Mouse (Mus musculus): ENCODE measurements around the gene H2-DMb2.

The H2-DMb2 gene

DNA sequence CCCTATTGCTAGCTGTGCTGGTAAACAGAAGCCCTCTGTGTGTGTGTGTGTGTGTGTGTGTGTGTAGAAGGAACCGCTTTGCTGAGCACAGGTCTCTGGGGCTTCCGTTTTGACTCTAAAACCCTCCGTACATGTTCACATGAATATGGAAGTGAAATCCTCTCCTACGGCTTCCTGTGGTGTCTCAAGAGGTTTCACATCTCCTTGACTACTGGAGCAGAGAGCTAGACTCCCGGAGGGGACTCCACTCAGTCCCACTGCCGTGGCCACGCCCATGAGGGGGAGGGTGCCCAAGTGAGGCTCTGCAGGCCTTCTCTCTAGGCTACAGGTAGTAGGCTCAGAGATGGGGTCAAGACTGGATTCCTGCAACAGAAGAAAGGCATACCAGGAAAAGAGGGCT is at the start of gene H2-DMb2:
H2-DMb2 (plus strand) TSS at position 275 of the 400 bp plus-strand sequence.
- peak; percentile 44 for DNase-seq (ENCODE audit: low spot score)

DNA sequence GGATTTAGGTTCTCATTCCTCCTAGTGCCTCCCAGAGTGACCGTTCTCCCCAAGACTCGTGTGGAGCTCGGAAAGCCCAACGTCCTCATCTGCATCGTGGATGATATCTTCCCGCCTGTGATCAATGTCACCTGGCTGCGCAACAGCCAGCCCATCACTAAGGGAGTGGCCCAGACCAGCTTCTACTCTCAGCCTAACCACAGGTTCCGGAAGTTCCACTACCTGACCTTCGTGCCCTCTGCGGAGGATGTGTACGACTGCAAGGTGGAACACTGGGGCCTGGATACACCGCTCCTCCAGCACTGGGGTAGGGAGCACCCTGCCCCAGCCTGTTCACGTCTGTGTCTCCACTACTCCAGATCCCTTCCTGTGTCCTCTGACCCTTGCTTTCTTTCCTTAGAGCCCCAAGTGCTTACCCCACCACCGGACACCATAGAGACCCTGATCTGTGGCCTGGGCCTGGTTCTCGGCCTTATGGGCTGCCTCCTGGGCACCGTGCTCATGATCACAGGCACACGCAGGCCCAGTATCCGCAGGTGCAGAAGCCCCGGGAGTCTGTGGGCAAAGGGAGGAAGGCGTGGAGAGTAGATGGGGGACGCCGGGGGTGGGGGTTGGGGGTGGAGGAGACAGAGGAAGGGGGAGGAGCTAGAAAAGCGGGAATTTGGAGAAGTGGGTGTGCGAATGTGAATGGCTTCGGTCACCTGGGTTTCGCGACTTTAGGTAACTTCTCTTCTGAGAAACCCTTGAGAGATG is 48.6 kb upstream of the H2-DMb2 start:
- DNase-seq (ENCODE audit: low spot score) = no peak

DNA sequence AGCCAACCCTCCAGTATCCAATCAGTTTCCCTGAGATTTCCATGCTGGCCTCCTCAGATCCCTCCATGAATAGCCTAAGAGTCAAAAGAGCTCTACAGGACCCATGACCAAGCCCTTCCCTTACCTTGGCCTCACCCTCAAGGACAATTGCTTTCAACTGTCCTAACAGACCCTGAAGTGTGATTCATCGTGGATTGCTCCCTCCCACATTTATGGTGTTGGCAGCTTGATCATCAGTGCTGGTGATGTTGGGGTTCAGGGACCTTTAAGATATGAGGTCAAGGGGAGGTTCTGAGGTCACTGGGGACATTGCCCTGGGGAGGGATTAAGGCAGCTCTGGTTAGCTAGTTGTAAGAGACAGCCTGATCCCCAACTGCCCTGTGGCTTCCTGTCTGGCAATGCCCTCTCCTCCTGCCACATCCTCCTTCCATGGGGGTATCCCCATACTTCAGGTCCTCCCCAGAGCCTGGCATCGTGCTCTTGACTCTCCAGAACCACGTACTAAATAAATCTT is 46.6 kb upstream of the H2-DMb2 start:
- no peak for DNase-seq (ENCODE audit: low spot score)

DNA sequence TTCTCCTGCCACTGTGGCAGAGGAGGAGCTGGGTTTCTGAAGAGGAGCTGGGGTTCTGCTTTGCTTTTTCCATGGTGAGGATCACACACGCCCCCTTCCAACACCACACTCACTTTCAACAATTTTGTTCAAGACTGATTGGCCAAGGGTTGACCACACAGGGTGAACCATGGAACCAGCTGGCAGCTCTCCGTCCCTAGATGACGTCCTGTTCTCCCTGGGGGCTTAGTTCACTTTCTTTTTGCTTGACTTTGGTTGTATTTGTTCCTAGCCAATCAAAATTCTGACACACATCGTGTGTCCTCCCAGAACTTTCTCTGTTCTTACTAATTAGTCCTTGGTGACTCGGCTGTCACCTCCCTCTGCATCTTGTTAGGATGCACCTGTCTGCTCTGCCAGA is 45.8 kb upstream of the H2-DMb2 start:
- DNase-seq (ENCODE audit: low spot score) = no peak

DNA sequence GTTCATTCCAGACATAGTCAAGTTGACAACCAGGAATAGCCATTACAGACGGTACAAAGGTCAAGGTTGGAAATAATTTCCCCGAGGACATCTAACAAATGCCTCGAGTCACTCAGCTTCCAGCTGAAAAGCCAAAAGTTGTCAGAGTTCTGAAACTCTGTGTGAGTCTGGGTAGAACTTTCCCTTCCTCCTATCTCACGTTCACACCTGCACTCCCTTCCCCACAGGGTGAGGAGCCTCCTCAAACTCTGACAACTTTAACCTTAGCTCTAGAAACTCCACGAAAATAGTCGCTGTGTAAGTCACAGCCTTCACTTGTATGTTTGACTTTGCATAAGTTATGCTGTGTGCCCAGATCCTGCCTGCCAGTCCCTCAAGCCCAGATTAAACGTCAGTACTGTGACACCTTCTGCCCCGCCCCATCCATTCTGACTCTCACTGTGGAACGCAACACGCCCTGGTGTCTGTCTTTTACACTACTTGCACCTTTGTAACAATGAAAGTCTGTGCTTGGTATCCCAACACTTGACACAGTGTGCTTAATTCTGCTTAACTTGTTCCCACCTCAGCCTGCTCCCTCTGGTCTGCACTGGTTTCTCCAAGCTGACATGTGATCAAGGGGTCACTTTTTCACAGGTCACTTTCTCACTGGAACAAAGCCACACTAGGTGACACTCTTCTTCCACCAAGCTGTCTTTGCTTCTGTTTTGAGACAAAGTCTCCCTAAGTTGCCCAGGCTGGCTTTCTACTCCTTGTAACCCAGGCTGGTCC is 44.2 kb upstream of the H2-DMb2 start:
- no peak for DNase-seq (ENCODE audit: low spot score)

DNA sequence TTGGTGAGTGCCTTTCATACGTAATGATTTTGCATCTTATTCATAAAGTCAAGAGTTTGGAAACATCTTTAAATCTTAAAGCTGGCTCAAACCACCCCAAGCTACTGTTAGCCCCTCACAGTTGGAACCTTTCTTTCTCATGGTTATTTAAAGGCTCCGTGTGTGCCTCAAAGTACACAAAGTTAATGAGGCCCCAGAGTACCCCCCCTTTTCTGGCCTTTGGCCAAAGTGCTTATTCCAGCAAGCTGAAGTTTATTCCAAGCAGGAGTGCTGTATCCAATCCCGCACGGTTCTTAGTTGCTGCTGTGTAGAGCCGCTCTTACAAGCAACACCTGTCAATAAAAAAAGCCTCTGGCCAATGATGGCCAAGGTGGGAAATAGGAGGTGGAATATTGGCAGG is 43.6 kb upstream of the H2-DMb2 start:
- DNase-seq (ENCODE audit: low spot score) = no peak

DNA sequence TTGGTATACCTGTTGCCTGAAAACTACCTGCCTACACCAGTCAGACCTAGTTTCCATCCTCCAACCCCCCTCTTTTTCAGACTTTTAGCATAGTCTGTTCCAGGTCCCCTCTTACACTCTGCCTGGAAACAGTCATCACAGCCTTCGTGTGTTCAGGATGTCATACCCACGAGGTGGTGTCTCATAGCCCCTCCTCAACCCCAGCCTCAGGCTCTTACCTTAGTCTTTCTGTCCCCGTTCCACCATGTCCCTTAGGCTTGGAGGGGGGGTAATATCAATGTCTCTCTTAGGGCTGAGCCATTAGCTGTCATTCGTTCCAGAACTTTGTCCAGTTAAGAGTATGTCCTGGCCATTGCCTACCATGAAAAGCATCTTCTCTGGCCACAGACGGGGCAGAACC is 41.9 kb upstream of the H2-DMb2 start:
- DNase-seq (ENCODE audit: low spot score) = no peak

DNA sequence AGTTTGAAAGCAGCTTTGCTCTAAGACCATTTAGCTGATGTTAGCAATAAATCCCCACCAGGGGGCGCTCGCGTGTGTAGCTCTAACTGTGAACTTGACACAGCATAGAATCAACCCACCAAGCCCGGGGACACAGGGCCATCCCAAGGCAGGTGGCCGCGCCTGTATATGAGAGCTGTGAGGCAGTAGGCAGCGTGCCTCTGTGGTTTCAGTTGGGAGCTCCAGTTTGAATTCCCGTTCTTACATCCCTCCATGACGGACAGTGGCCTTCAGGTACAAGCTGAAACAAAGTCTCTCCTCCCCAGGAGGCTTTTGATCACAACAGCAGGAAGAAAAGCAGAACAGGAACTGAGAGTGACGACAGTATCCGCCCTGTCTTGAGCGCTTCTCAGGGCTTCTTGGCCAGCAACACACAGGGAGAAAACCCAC is 41.5 kb upstream of the H2-DMb2 start:
- peak; percentile 95 for DNase-seq (ENCODE audit: low spot score)

DNA sequence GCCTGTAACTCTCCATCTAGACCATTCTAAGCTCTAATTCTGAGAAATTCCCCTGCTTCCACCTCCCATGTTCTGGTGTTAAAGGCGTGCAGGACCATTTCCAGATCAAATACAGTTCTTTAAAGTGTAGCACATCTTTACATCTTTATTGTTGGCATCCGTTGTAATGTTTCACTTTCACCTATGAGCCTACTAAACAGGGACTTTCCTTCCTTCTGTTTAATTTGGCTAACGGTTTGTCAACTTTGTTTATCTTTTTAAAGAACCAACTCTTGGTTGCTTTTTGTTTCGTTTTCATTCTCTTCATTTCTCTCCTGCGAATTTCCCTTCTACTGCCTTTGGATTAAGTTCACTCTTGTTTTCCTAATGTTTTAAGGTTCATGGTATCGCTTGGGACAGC is 40.3 kb upstream of the H2-DMb2 start:
- DNase-seq (ENCODE audit: low spot score) = no peak

DNA sequence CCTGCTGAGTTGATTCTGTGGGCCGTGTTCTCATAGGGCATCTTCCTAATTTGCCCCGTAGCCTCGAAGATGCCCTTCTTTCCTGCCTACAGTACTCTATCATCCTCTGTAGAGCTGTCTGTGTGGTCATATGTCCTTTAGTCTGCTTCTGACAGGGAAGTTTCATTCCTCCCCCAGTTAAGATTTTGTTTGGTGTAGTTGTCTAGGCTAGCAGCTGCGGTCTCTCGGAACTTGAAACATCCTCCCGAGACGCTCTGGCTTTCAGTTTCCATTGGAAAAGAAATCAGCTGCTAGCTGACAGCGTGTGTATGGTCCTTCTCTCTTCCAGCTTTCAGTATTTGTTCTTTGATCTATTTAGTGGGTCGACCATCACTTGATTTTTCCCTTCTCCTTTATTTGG is 38.3 kb upstream of the H2-DMb2 start:
- DNase-seq (ENCODE audit: low spot score) = no peak

DNA sequence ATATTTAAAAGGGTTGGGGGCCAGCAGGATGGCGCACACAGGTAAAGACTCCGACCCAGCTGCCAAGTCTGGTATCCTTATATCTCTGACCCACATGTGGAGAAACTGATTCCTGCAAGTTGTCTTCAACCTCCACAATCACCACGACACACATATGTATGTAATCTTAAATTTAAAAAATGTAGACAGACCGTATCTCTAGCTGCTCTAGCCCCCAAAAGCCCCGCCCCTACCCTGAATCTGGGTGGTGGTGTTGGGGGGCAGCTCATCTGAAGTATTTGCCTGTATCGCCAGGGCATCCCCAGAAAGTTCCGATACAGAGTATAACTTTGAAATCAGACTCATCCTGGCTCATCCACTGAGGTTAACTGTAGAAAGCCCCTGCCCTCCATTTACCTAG is 36.6 kb upstream of the H2-DMb2 start:
- no peak for DNase-seq (ENCODE audit: low spot score)

DNA sequence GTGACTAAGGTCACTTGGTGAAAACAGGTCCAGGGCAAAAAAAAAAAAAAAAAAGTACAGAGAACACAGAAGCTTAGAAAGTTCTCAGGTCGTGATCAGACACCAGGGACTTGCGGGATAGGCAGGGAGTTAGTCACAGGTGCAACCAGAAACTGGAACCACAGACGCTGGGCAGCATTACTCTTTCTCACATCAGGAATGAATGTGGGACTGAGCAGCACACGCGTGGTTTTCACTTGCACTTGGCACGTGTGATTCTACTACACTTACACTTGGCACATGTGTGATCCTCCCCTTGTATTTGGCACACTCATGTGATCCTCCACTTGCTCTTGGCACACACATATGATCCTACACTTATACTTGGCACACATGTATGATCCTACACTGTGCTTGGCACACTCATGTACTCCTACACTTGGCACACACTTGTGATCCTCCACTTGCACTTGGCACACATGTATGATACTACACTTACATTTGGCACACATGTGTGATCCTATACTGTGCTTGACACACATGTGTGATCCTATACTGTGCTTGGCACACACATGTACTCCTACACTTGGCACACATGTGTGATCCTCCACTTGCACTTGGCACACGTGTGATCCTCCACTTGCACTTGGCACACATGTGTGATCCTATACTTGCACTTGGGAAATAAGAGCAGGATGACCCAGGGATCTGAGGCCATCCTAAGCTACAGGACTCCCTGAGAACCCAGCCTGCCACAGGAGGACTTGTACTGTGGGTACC is 35.8 kb upstream of the H2-DMb2 start:
- no peak for DNase-seq (ENCODE audit: low spot score)

DNA sequence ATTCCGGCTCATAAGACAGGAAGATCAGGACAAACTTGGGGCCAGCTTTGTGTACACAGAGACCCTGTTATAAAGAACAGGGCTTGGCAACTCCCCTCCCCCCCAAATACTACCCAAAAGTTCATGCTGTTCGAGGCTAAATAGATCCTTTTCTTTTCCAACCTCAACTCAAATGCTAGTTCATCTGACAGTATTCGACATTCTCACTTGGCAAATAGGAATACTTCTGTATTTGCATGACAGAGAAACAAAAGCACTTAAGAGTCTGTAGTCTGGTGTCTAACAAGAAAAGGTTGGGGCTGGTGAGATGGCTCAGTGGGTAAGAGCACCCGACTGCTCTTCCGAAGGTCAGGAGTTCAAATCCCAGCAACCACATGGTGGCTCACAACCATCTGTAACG is 34.6 kb upstream of the H2-DMb2 start:
- no peak for DNase-seq (ENCODE audit: low spot score)

DNA sequence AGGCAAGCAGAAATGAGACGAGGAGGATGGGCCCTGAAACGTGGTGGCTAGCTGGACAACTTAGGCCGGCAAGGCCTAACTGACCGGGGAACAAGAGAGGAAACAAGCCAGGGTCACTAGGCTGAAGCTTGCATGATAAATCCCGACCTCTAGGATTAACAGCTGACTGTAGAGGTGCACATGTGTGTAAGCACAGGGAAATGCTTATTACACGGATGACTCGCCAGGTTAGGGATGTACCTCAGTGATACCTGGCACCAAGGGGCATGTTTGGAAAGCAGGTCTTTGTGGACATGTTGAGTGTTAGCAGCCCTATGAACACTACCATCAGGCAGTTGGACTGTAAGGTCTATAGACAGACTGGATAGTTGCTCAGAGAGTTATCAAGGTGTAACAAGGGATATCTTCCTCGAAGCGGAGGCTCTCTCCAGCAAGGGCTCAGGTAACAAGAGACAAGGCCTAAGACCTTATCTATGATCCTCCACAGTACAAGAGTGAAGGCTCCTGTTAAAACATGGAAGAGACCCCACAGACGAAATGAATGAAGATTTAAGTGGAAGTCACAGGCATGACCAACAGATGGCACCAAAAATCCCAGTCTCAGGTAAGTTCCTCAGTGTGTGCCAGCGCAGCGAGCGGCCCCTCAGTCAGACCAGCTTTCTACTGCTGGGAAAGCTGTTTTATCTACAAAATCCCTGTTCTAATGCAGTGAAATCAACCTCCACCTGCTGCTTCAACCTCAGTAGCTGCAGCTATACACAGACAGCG is 33.9 kb upstream of the H2-DMb2 start:
- DNase-seq (ENCODE audit: low spot score) = no peak

DNA sequence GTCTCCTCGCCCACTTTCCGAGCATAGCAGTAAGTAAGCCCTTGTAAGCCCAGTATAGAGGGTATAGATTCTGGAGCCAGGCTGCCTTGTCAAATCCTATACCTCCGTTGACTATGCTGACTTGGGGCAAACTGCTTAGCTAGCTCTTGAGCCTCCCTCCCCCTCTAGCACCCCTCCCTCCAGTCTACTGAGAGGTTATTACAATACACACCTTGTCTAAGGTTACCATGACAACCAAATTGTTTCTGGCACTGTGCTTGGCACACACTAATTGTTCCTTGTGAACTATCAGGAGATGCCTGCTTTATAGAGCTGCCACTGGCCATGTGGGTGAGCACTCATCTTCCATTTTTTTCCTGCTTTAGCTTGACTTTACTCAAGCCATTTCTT is 33.3 kb upstream of the H2-DMb2 start:
- peak; percentile 44 for DNase-seq (ENCODE audit: low spot score)

DNA sequence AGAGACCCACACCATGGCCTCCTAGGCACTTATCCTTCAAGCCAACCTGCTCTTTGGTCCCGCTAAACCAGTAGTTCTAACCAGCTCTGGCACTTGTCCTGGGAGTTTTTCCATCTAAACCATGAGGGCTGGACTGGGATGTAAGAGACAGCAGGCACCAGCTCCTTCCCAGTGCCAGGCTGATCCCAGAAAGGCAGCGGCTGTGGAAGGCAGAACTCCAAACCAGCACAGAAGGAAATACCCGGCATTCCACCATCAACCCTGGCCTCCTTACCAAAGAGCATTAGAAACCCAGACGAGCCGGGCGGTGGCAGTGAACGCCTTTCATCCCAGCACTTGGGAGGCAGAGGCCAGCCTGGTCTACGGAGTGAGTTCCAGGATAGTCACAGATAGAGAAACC is 32.8 kb upstream of the H2-DMb2 start:
- no peak for DNase-seq (ENCODE audit: low spot score)

DNA sequence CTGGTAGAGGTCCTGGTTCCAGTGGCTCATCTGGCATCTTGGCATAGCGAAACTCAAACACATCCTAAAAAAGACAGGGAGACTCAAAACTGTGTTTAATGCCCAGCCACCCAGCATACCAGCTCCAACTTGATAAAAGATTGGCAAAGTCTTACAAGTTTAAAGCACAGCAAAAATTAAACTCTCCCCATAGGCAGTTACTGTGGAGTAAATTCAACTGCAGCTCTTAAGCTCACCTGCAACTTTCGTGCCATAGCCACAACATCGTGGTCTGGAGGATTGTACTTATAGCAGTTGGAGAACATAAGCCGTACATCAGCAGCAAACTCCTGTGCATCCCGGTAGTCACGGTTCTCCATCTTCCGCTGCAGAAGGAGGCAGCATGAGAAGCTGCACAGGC is 29.0 kb upstream of the H2-DMb2 start:
- no peak for DNase-seq (ENCODE audit: low spot score)

DNA sequence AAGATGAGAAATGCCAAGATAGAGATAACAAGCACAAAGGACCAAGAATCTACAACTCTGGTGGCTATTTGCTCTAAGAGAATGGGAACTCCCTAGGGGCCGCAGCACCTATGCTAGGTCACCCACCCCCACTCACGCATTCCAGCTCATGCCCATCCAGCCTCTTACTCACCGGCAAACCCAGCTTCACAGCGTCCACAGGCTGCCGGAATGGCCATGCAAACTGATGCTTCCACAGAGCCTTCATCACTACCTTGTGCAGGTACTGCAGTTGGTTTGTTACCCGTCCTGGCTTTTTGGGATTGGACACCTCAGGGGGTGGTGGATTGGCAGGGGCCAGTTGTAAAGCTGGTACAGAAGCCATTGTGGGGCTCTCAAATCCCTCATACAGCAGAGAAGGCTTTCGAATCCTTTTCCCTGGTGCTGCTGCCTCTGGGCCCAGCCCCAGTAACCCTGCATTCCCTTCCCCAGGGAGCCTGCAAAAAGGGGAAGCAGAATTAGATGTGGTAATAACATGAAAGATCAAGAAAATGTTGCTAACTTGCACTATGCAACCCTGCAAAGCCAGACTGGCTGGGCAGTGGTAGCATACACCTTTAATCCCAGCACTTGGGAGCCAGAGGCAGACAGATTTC is 26.3 kb upstream of the H2-DMb2 start:
- peak; percentile 47 for DNase-seq (ENCODE audit: low spot score)

DNA sequence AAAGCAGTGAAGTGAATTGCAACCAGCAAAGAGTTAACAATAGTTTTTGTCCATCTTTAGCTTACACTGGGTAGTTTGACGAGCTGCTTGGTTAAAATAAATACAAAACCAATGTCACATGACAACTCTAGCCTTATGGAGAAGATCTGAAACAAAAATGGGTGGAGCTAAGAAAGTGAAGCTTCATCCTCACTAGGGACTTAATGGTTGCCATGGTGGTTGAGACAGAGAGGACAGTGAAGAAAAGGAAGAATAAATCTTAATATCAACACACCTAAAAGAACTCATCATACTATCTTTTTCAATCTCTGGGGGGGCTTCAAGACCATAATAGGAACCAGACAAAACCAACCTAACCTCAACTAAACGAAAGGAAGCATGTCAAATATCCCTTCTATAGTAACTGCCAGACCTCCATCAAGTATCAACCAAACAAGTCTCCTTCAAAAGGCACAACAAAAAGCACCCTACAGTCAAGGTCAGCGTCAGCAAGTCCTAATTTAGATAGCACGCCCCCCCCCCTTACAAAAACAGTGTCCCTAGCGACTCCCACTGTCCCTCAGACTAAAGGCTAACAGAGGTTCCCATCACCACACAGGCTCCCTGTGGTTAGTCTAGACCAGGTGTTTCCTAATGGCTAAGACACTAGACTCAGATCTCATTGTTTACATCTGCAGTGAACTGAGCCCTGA is 25.5 kb upstream of the H2-DMb2 start:
- DNase-seq (ENCODE audit: low spot score) = peak; percentile 66

DNA sequence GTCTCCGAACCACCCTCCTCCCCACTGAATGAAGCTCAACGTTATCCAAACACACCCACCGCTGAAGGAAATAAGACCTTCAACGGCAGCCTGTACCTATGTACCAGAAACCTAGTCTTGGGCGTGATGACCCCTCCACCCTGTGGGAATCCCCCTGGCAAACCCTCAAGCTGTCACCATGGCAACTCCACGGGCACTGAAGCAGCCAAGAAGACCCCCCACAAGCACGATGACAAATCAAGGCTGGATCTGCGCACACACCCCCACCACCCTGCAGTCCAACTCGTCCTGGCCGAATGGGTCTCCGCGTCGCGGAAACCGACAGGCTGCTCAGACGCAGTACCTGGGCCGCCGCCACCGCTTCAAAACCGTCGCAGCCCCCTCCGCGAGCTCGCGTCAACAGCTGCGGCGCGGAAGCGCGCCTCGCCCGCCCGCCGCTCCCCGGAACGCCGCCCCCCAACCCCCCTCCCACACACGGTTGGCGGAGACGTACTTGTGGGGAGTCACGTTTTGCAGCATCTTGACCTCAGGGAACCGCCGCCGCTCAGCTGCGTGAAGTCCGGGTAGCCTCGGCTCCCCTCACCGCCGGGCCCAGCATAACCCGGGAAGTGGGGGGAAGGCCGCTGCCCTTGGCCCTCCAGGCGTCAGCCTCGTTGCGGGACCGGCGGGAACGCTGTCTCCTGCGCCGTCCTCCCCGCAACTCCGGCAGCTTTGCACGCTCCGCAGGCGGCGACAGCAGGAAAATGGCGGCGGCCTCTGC is 24.8 kb upstream of the H2-DMb2 start:
- DNase-seq (ENCODE audit: low spot score) = peak; percentile 64

All from MN1 (cell line).